Mouse (Mus musculus): ENCODE data around the gene Gipc1. TPM values are rescaled to one million over a fixed set of nuclear protein-coding genes. Genes with fewer than 3 reads are reported as not detected.

Gipc1 gene
- 153 and 171 TPM in 2 replicates for polyA plus RNA-seq (2015; fragmentation: Nextera tagmentation; extraction: Ambion mirVana)

DNA sequence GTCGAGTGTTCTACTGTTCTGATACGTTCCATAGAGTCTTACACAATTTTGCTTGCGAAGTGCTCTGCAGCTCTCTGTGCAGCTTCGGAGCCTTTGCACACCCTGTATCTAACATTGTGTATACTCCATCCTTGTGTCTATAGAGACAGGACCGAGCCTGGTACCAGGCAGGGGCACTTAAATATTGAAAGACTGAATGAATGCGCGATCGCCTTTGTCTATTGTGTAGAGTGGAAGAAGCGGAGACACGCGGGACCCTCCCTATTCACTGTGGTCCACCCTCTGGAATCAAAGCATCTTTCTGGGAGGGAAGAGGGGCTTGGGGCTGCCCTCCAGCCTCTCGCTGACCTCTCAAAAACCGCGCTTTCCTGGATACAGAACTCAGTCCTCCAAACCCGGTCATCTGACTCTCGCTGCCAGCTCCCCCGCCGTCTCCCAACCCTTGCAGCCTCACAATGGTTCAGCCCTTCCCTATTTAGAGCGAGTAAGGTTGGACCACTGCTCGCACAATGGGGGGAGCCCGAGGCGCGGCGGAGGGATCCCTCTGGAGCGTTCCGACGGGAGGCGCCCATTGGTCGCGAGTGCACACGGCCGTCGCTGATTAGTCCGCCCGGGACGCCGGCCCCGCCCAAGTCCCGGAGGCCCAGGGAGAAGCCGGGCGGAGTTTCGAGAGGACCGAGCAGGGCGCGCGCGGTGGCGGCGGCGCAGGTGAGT lies at the start of gene Gipc1:
Gene Gipc1 (plus strand): TSS at position 648 of the 714 bp plus-strand sequence.
- Histone ChIP-seq H3K27me3 (replicated peaks; ENCODE audit: control insufficient read depth, insufficient read depth, low read length) (no peaks in the 10 kb centered on the region), H3K4me1 (ENCODE audit: control insufficient read depth, insufficient read depth, low read length) (peaks cover 13% of the 10 kb centered on the region), H3K36me3 (ENCODE audit: control insufficient read depth, insufficient read depth, low read length) (no peaks in the 10 kb centered on the region), H3K4me2 (ENCODE audit: low read depth, low read length) (peak within 1 kb of the TSS; percentile 91), H3K9me3 (ENCODE audit: control insufficient read depth, low read length) (no peaks in the 10 kb centered on the region), H3K4me3 (ENCODE audit: low read length) (peak within 1 kb of the TSS; percentile 76), H3K9ac (ENCODE audit: low read depth, low read length) (peak within 1 kb of the TSS; percentile 85), H3K27ac (ENCODE audit: low read length) (peak within 1 kb of the TSS; percentile 80)
- WGBS, result 4% methylated on average over 49 of the region's 50 CpGs
- ATAC-seq, result peak; percentile 96

DNA sequence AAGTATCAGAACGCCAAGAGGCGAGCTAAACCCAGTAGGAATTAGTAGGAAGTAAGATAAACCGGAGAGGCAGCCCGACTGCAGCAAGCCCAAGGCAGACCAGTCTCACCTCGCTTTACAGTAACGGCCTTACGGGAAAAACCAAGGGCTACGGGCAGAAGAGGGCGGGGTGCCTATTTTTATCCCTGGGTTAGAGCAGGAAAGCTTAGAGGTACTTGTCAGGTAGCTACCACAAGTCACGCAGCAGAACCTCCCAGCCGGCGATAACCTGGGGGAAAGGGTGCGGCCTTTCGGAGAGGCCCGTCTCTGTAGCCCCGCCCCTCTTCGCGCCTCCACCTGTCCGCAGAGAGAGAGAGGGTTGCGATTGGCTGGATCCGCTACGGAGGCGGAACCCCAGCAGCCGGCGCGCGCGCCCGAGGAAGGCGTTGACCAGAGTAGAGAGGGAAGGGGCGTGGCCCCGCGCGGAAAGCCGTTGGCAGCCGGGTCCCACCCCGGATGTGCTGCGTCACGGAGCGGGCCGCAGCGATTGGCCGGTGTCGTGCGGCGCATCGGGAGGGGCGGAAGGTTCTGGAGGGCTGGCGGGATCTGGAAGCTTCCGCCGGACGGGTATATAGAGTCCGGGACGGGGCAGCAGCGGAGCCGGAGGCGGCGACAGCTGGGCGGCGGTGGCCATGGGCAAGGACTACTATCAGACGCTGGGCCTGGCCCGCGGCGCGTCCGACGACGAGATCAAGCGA lies 44.6 kb upstream of the Gipc1 start, which contains the start of the genes Tecr and Dnajb1:
Gene Tecr (minus strand): TSS at position 311 of the 737 bp plus-strand sequence.
Gene Dnajb1 (plus strand): TSS at position 533 of the 737 bp plus-strand sequence.
- Histone ChIP-seq H3K4me3 (ENCODE audit: low read length) (peak within 1 kb of the TSS; percentile 79), H3K9ac (ENCODE audit: low read depth, low read length) (peak within 1 kb of the TSS; percentile 93), H3K36me3 (ENCODE audit: control insufficient read depth, insufficient read depth, low read length) (peaks cover 15% of the 10 kb centered on the region), H3K27me3 (replicated peaks; ENCODE audit: control insufficient read depth, insufficient read depth, low read length) (no peaks in the 10 kb centered on the region), H3K4me2 (ENCODE audit: low read depth, low read length) (peak within 1 kb of the TSS; percentile 85), H3K4me1 (ENCODE audit: control insufficient read depth, insufficient read depth, low read length) (peaks cover 20% of the 10 kb centered on the region), H3K27ac (ENCODE audit: low read length) (peak within 1 kb of the TSS; percentile 99), H3K9me3 (ENCODE audit: control insufficient read depth, low read length) (no peaks in the 10 kb centered on the region)
- under 1% methylated on average over 69 of the region's 69 CpGs for WGBS
- ATAC-seq, result peak; percentile 94

DNA sequence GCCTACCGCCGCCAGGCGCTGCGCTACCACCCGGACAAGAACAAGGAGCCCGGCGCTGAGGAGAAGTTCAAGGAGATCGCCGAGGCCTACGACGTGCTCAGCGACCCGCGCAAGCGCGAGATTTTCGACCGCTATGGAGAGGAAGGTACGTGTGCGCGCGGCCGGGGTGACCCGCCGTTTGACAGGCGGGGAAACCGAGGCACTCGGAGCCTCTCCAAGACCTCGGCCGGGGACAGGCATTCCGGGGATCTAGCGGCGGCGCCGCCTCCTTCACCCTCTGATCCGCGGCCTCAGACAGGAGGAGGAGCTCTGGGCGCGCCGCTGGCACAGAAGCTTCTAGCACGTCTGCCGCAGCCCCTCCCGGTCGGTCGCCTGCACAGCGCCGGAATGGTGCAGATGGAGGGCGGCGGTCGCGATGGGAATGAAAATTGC lies 44.1 kb upstream of the Gipc1 start:
- peak overlapping the region; percentile 85 for H3K4me2 ChIP-seq (ENCODE audit: low read depth, low read length)
- peak overlapping the region; percentile 79 for H3K4me3 ChIP-seq (ENCODE audit: low read length)
- H3K27me3 ChIP-seq (replicated peaks; ENCODE audit: control insufficient read depth, insufficient read depth, low read length), result no peaks in the 10 kb centered on the region
- peak overlapping the region; percentile 93 for H3K9ac ChIP-seq (ENCODE audit: low read depth, low read length)
- peak overlapping the region; percentile 99 for H3K27ac ChIP-seq (ENCODE audit: low read length)
- H3K9me3 ChIP-seq (ENCODE audit: control insufficient read depth, low read length), result no peaks in the 10 kb centered on the region
- peak; percentile 82 for ATAC-seq
- H3K36me3 ChIP-seq (ENCODE audit: control insufficient read depth, insufficient read depth, low read length), result peaks cover 15% of the 10 kb centered on the region
- peaks cover 20% of the 10 kb centered on the region for H3K4me1 ChIP-seq (ENCODE audit: control insufficient read depth, insufficient read depth, low read length)
- WGBS, result 0% methylated on average over 51 of the region's 51 CpGs

DNA sequence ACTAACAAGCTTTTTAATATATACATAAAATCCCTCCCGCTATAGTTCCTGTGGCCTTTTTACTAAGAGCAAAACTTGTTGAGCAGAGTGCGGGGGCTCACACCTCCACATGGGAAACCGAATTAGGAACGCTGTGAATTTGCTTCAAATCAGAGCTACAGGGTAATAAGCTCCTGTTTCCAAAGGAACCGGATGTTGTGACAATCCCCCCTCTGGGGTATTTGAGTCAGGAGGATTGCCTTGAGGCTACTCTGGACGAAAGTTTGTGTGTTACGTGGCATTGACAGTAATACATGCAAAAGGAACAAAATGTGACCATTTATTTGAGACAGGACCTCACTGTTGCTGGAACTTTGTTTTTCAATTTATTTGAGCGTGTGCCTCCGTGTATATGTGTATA lies 43.4 kb upstream of the Gipc1 start:
- H3K9me3 ChIP-seq (ENCODE audit: control insufficient read depth, low read length), result no peaks in the 10 kb centered on the region
- peak overlapping the region; percentile 85 for H3K4me2 ChIP-seq (ENCODE audit: low read depth, low read length)
- peak overlapping the region; percentile 99; the same call in 1 of the 2 replicates for H3K27ac ChIP-seq (ENCODE audit: low read length)
- H3K27me3 ChIP-seq (replicated peaks; ENCODE audit: control insufficient read depth, insufficient read depth, low read length), result no peaks in the 10 kb centered on the region
- peak overlapping the region; percentile 93 for H3K9ac ChIP-seq (ENCODE audit: low read depth, low read length)
- H3K36me3 ChIP-seq (ENCODE audit: control insufficient read depth, insufficient read depth, low read length), result peaks cover 15% of the 10 kb centered on the region
- peak overlapping the region; percentile 79 for H3K4me3 ChIP-seq (ENCODE audit: low read length)
- ATAC-seq, result no peak
- H3K4me1 ChIP-seq (ENCODE audit: control insufficient read depth, insufficient read depth, low read length), result peaks cover 20% of the 10 kb centered on the region
- WGBS, result 22% methylated on average over 9 of the region's 9 CpGs

- Histone ChIP-seq H3K9ac (ENCODE audit: low read depth, low read length) (peak overlapping the region; percentile 93), H3K4me3 (ENCODE audit: low read length) (peak overlapping the region; percentile 79), H3K4me2 (ENCODE audit: low read depth, low read length) (peak overlapping the region; percentile 85), H3K27ac (ENCODE audit: low read length) (no peak overlapping the region), H3K27me3 (replicated peaks; ENCODE audit: control insufficient read depth, insufficient read depth, low read length) (no peaks in the 10 kb centered on the region), H3K9me3 (ENCODE audit: control insufficient read depth, low read length) (no peaks in the 10 kb centered on the region), H3K36me3 (ENCODE audit: control insufficient read depth, insufficient read depth, low read length) (peaks cover 15% of the 10 kb centered on the region), H3K4me1 (ENCODE audit: control insufficient read depth, insufficient read depth, low read length) (peaks cover 20% of the 10 kb centered on the region)
- ATAC-seq, result no peak
- 93% methylated on average over 10 of the region's 10 CpGs for WGBS
Observed at GRCm38 (mm10) chr8:83609547-83610180, 42.8 kb upstream of the Gipc1 start.

DNA sequence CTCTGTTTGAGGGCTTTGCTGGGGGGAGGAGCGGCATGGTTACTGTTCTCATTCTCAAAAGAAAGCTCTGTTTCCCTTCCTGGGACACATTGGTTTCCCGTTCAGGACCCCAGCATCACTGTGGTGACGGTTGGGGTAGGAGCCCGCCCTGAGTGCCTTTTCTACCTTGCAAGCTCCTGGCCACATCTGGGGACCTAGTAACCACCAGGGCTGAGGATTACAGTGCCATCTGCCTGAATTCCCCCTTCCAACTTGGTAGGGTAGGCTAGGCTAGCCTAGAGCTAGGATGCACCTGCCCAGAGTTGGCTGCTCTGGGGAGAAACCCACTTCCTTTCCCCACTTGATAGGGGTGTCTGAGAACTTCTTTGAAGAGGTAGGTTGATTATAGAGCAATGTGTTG lies 40.6 kb upstream of the Gipc1 start:
- H3K9ac ChIP-seq (ENCODE audit: low read depth, low read length), result no peak overlapping the region
- ATAC-seq, result no peak
- H3K9me3 ChIP-seq (ENCODE audit: control insufficient read depth, low read length), result no peaks in the 10 kb centered on the region
- no peaks in the 10 kb centered on the region for H3K27me3 ChIP-seq (replicated peaks; ENCODE audit: control insufficient read depth, insufficient read depth, low read length)
- peaks cover 18% of the 10 kb centered on the region for H3K4me1 ChIP-seq (ENCODE audit: control insufficient read depth, insufficient read depth, low read length)
- H3K4me3 ChIP-seq (ENCODE audit: low read length), result no peak overlapping the region
- H3K27ac ChIP-seq (ENCODE audit: low read length), result no peak overlapping the region
- peaks cover 15% of the 10 kb centered on the region for H3K36me3 ChIP-seq (ENCODE audit: control insufficient read depth, insufficient read depth, low read length)
- no peak overlapping the region for H3K4me2 ChIP-seq (ENCODE audit: low read depth, low read length)
- WGBS, result 93% methylated on average over 4 of the region's 4 CpGs

GRCm38 (mm10) chr8:83613695-83614094 lies 38.8 kb upstream of the Gipc1 start:
- peaks cover 15% of the 10 kb centered on the region for H3K36me3 ChIP-seq (ENCODE audit: control insufficient read depth, insufficient read depth, low read length)
- 93% methylated on average over 4 of the region's 4 CpGs for WGBS
- H3K9ac ChIP-seq (ENCODE audit: low read depth, low read length), result no peak overlapping the region
- no peak for ATAC-seq
- no peaks in the 10 kb centered on the region for H3K9me3 ChIP-seq (ENCODE audit: control insufficient read depth, low read length)
- no peak overlapping the region for H3K27ac ChIP-seq (ENCODE audit: low read length)
- H3K4me3 ChIP-seq (ENCODE audit: low read length), result no peak overlapping the region
- H3K4me2 ChIP-seq (ENCODE audit: low read depth, low read length), result no peak overlapping the region
- H3K27me3 ChIP-seq (replicated peaks; ENCODE audit: control insufficient read depth, insufficient read depth, low read length), result no peaks in the 10 kb centered on the region
- peaks cover 16% of the 10 kb centered on the region for H3K4me1 ChIP-seq (ENCODE audit: control insufficient read depth, insufficient read depth, low read length)

GRCm38 (mm10) chr8:83616625-83617024 lies 35.9 kb upstream of the Gipc1 start:
- Histone ChIP-seq H3K27ac (ENCODE audit: low read length) (no peak overlapping the region), H3K27me3 (replicated peaks; ENCODE audit: control insufficient read depth, insufficient read depth, low read length) (no peaks in the 10 kb centered on the region), H3K9ac (ENCODE audit: low read depth, low read length) (no peak overlapping the region), H3K9me3 (ENCODE audit: control insufficient read depth, low read length) (no peaks in the 10 kb centered on the region), H3K36me3 (ENCODE audit: control insufficient read depth, insufficient read depth, low read length) (peaks cover 5% of the 10 kb centered on the region; the same call in 1 of the 2 replicates), H3K4me1 (ENCODE audit: control insufficient read depth, insufficient read depth, low read length) (no peaks in the 10 kb centered on the region), H3K4me2 (ENCODE audit: low read depth, low read length) (no peak overlapping the region), H3K4me3 (ENCODE audit: low read length) (no peak overlapping the region)
- ATAC-seq, result no peak

DNA sequence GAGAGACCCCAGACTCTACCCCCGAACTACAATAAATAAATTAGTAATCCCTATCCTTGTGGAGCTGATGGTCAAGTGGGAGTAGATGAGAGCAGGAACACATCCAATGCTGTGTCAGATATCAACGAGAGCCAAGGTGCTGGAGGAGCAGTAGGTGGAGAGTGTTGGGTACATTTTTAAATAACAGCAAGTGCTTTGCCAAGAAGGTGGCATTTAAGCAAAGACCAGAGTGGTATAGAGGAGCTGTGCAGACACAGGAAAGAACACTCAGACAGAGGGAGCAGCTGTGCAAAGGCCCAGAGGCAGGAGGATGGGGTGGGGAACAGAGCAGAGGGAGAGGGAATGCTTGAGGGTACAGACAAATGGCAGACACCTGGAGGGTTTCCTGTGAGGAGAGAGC lies 35.4 kb upstream of the Gipc1 start:
- no peak overlapping the region for H3K4me2 ChIP-seq (ENCODE audit: low read depth, low read length)
- no peak overlapping the region for H3K27ac ChIP-seq (ENCODE audit: low read length)
- H3K36me3 ChIP-seq (ENCODE audit: control insufficient read depth, insufficient read depth, low read length), result peaks cover under 1% of the 10 kb centered on the region; the same call in 1 of the 2 replicates
- no peak for ATAC-seq
- no peaks in the 10 kb centered on the region for H3K27me3 ChIP-seq (replicated peaks; ENCODE audit: control insufficient read depth, insufficient read depth, low read length)
- H3K9ac ChIP-seq (ENCODE audit: low read depth, low read length), result no peak overlapping the region
- WGBS, result 84% methylated on average over 2 of the region's 2 CpGs
- H3K4me3 ChIP-seq (ENCODE audit: low read length), result no peak overlapping the region
- peaks cover 1% of the 10 kb centered on the region; the same call in 1 of the 2 replicates for H3K4me1 ChIP-seq (ENCODE audit: control insufficient read depth, insufficient read depth, low read length)
- no peaks in the 10 kb centered on the region for H3K9me3 ChIP-seq (ENCODE audit: control insufficient read depth, low read length)
